Mouse (Mus musculus) natural killer cell, adult 2 months (primary cell): Measurements from ENCODE around the gene Gm17409.

Source experiments
- DNase-seq, 2 experiments: peaks; one replicate each; pipeline ENCODE4 v3.0.0; 2022; ENCODE audit warnings: low spot score in 2 of 2

Gene Gm17409

GRCm38 (mm10) chr2:58469816-58470215, at the start of gene Gm17409:
TSS of gene Gm17409 (plus strand) at chr2:58470116.
- DNase-seq: no peak

GRCm38 (mm10) chr2:58423319-58423718, 46.6 kb upstream of the Gm17409 start:
- peak in 1 of 2 experiments; percentile 38 for DNase-seq

DNA sequence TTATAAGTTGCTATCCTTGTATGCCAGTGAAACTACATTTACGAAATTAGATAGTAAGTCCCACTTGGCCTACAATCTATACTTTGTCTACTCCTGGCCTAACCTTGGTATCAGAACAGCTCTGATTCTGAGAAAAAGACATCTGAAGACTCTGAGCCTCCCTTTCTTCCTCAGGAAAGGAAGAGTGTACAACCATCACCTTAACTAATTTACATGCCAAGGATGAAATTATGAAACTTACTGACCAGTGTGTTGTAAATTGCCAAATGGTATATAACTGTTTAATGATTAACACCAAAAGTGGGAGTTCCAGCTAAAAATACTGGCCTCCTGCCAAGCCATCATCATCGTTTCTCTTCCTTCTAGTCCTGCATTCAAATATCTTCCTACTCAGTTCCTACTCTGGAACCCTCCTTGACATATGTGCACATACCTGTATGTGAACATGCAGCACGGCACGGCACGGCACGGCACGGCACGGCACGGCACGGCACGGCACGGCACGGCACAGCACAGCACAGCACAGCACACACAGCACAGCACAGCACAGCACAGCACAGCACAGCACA, 44.4 kb upstream of the Gm17409 start:
- no peak for DNase-seq

GRCm38 (mm10) chr2:58432211-58432610, 37.7 kb upstream of the Gm17409 start:
- no peak for DNase-seq

DNA sequence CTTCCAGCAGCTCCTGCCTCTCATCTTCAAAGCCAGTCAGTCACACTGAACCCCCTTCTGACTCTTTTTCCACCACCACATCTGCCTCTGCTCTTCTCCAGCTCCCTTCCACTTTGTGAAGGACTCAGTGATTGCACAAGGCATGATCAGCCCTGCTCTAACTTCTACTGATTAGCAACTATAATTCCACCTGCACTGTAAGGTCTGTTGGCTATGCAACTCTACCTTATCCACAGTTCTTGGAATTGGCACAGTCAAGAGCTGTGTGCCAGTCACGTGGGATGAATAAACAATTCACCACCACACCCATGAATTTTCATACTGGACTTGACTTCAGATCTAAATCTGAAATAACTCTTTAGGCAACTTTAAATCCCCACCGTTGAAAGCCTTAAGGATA, 36.6 kb upstream of the Gm17409 start:
- no peak for DNase-seq

DNA sequence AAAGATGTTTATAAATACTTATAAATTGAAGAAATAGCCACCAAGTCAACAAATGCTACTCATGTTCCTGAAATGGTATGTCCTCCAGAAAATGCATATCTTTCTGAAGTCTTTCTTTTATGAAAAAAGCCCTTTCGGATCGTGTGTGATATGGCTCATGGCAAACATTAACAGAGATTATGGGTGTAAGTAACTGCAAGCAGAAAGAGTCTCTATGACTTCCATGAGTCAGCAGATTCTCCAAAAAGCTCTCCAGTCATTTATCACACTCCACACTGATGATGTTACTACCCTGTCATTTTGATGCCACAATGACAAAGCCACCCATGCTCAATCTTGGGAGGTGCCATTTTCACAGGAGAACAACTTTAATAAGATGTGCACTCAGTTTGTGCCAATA, 35.5 kb upstream of the Gm17409 start:
- DNase-seq: no peak

GRCm38 (mm10) chr2:58435507-58435906, 34.4 kb upstream of the Gm17409 start:
- no peak for DNase-seq

- DNase-seq: no peak
These were observed 33.0 kb upstream of the Gm17409 start for GRCm38 (mm10) chr2:58436911-58437310.

DNA sequence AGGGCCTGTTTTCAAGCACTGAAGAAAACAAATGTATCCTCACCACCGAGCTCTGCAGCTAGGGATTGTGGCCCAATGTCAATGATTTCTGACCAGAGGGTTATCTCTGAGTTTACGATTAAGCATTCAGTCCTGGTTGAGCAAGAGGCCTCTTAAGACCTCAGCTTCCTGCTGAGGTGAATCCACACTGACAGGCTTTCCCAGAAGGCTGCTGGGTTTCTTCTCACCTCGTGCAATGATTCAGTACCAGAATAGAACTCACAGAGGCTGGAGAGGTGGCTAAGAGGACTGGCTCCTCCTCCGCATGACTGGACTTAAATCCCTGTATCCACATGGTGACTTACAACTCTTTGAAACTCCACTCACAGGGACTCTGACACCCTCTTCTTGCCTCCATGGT, 26.8 kb upstream of the Gm17409 start:
- no peak for DNase-seq

DNA sequence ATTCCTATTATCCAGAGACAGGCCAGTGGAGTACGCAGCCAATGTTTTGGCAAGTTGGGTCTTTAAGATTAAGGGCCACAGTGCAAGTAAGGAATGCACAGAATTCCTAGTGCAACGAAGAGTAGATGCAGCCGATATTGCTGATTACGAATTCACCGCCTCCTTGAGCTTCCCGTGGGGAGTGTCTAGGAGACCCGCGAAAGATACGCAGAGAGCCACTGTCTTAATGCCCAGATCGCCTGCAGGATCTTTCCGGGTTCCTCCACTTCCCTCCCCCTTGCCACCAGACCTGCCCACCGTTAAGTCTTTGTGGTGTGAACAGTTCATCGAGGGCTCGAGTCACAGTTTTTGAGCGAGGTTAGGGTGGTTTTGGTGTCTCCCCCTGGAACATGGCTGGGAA, 22.9 kb upstream of the Gm17409 start:
- no peak for DNase-seq

GRCm38 (mm10) chr2:58454095-58454865, 15.6 kb upstream of the Gm17409 start:
- DNase-seq: no peak

DNA sequence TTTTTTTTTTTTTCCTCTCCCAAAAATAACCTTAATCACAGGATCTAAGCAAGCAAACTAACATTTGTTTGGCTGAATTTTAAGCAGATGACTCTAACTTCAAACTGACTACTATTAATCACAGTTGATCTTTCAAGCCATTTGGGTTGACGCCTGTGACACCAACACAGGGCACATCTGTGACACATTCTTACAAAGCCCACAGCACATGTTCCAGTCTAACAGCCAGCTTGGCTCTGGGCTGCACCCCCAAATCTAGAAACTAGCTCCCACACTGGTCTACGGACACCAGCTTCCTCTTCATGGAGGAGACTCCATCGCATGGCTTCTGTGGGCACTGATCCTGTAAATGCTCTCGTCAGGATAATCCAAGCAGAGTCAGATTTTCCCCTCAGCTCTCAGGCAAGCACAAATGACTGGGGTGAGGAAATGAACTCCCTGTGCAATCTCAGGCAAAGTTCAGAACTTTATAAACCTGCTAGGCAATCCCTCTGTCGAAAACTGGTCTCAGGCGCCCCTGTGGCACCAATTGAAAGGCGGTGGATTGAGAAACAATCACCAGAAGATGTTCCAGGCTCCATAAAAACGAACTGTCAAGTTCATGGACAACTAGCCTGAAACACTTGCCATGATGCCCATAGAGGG, 13.0 kb upstream of the Gm17409 start:
- no peak for DNase-seq

DNA sequence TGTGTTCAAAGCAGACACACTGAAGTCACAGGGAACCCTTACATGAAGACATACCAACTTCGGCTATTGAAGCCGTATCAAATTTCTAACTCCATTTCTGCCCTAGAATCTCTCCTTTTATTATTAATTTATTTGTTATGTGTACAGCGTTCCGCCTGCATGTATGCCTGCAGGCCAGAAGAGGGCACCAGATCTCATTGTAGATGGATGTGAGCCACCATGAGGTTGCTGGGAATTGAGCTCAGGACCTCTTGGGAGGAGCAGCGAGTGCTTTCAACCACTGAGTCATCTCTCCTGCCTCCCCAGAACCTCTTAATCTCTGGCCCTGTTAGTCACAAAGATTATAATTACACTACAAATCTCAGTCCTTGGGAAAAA, 12.4 kb upstream of the Gm17409 start:
- no peak for DNase-seq

DNA sequence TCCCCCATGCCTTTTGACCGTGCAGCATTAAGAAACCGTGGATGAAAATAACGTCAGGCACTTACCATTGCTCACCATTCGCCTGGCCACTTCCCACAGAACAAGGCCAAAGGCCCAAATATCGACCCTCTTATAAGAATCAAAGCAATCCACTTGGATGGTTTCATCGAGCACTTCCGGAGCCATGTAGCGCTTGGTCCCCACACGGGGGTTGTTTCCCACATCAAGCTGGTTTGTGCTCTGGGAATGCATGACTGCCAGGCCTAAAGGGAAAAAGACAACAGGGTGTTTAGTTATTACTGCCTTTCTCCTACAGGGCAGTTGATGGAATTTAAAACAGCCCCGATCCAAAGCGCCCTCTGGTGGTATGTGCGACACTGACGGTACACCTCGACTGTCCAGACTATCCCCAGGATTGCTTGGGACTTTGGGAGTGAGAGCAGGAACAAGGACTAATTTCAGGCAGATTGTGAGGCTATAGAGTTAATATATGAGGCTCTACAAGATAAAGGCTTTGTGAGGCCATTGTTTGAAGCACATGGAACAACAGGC, 11.0 kb upstream of the Gm17409 start:
- no peak for DNase-seq

- peak in 1 of 2 experiments; percentile 3 for DNase-seq
These were observed 374 bp downstream of the Gm17409 start for GRCm38 (mm10) chr2:58470290-58470689.

DNA sequence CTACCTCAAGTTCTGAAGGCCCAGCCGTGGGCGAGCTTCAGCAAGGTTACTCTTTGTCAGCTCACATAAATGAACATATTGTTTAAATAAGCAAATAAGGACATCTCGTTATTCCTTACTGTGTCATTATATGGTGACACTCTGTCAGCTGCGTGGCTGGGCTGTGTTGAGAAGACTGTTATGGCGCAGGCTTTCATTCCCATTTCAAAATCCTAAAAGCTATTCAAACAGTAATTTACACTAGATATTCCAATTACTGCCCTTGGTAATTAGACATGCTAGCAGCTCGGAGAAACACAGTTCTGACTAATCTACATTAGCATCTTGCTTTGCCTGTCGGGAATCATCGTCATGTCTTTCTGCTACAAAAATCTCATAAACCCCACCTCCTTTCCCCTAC, 5.7 kb downstream of the Gm17409 start:
- no peak for DNase-seq

- DNase-seq: peak in 1 of 2 experiments; percentile 22
These were observed 7.2 kb downstream of the Gm17409 start for GRCm38 (mm10) chr2:58476956-58477715.

DNA sequence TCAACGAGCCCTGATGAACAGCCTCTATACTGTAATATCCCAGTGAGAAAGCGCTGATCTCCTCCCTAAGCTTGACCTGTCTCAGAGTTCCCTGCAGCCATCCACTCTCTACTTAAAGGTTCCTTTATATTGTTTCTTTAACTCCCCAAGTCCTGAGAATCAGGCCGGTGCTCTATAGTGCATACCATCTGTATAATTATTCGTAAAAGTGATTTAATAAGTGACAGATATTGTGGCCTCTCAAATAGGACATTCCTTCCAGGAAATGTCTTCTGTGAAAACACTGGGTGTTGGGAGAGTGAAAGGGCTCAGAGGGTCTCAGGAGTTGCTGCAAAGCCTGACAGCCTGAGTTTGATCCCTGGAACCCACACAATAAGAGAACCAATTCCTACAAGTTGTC, 8.2 kb downstream of the Gm17409 start:
- DNase-seq: no peak

- no peak for DNase-seq
These were observed 9.6 kb downstream of the Gm17409 start for GRCm38 (mm10) chr2:58479536-58479935.

DNA sequence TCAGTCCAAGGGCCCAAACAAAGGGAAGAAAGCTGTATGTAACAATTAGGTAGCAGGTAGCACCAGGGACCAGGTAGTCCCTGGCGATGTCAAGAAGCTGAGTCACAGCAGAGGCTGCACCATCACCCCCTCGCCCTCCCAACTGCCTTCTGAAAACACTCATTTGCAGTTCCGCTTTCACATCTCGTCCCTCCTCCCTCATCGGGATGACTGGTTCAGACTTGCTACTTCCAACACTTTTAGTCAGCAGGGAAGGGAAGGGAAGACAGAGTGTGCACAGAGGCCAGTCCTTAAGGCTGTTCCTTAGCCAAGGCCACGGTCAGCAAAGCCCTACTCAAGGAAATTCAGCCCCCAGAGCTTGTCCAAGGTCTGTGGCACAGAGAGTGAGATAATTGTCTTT, 10.8 kb downstream of the Gm17409 start:
- DNase-seq: no peak

DNA sequence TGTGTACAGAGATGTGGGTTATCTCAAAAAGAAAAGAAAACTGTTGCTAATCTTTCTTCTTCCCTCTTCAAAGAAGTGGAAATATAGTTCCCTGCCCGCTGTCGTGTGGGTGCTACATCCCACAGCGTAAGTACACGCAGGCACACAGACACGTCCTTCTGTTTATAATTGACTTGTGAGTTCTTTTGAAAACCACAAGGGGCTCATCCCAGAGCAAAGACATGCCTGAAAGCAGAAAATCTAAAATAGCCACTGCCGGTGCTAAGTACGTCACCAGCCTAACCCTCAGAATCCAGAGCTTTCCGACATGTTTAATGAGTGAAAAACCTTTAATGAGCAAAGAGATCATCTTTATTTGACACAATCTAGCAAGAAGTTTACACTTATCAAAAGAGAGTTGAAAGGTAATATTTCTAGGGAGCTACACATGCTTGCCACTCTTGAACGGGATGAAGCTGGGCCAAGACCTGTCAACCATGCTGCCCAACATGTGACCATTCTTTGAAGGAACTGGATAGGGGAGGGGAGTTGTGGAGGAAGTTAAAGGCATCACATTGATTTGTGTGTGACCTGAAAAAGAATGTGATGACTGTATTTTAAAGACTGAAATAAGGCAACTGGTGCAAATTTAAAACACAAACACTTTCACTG, 11.7 kb downstream of the Gm17409 start:
- no peak for DNase-seq
